Mouse (Mus musculus): Measurements from ENCODE around the gene Proca1.

DNA sequence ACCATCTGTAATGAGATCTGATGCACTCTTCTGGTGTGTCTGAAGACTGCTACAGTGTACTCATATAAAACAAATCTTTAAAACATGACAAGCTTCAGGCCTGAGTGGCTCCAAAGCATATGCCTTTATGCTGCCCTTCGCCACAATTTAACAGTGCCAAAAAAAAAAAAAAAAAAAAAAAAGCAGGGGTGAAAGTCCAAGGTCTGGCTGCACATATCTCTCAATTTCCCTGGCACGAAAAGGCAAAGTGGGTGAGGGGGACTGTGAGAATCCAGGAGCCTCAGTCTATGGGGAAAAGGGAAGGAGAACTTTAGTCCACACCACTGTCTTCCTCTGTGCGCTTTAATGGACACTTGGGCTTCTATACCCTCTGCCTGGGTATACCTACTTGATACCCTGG lies 9.2 kb downstream of the Proca1 start:
- TF ChIP-seq TAL1 (IDR thresholded peaks at IDR 0.05; ENCODE audit: low read length) (no peak), GATA1 (IDR thresholded peaks at IDR 0.05; ENCODE audit: low read length) (no peak)

Data from erythroblast, embryonic 14.5 days (primary cell).